Mouse (Mus musculus): ENCODE results near the gene Krtap2-4.

The Krtap2-4 gene

GRCm38 (mm10) chr11:99585096-99585495 is 29.6 kb downstream of the Krtap2-4 start:
- in situ Hi-C loops (cut with MboI; ENCODE audit: unreplicated experiment in 2 of 2): no loop called here

GRCm38 (mm10) chr11:99583245-99583704 is 31.4 kb downstream of the Krtap2-4 start, which contains the start of gene Krtap1-4:
Krtap1-4 (minus strand) TSS chr11:99583654.
- in situ Hi-C loops (cut with MboI; ENCODE audit: unreplicated experiment in 2 of 2): no loop called here

- in situ Hi-C loops (cut with MboI; ENCODE audit: unreplicated experiment in 2 of 2): no loop called here
Observed at GRCm38 (mm10) chr11:99581564-99581963, 33.1 kb downstream of the Krtap2-4 start.

- in situ Hi-C loops (cut with MboI; ENCODE audit: unreplicated experiment in 2 of 2): no loop called here
Observed at GRCm38 (mm10) chr11:99581051-99581450, 33.6 kb downstream of the Krtap2-4 start.

- in situ Hi-C loops (cut with MboI; ENCODE audit: unreplicated experiment in 2 of 2): no loop called here
Observed at GRCm38 (mm10) chr11:99580636-99581035, 34.0 kb downstream of the Krtap2-4 start, which contains the start of gene Krtap1-5. Krtap1-5 (minus strand) TSS chr11:99581016.

- in situ Hi-C loops (cut with MboI; ENCODE audit: unreplicated experiment in 2 of 2): no loop called here
Observed at GRCm38 (mm10) chr11:99574106-99574505, 40.5 kb downstream of the Krtap2-4 start.

- in situ Hi-C loops (cut with MboI; ENCODE audit: unreplicated experiment in 2 of 2): no loop called here
Observed at GRCm38 (mm10) chr11:99573164-99573563, 41.5 kb downstream of the Krtap2-4 start.

- in situ Hi-C loops (cut with MboI; ENCODE audit: unreplicated experiment in 2 of 2): no loop called here
Observed at GRCm38 (mm10) chr11:99566530-99566929, 48.1 kb downstream of the Krtap2-4 start, which contains the start of gene Krtap3-1. Krtap3-1 (minus strand) TSS chr11:99566630.

Measured in v-Abl transformed pro-B cells (cell line).